Mouse (Mus musculus) left cerebral cortex, postnatal 14 days (tissue): ENCODE measurements around the gene Olfr883. TPM values are rescaled to one million over a fixed set of nuclear protein-coding genes. Genes with fewer than 3 reads are reported as not detected.
A peak's percentile ranks its signal among the peaks of the same experiment; 100 is the strongest.

Source experiments
- DNase-seq, 2 experiments: peaks; one replicate each; pipeline ENCODE4 v3.0.0; 2021 to 2022; ENCODE audit warnings: low spot score in 2 of 2, mixed read lengths in 1 of 2
- intact Hi-C: fragments of 180-260 bp; cut with DNase I; formaldehyde crosslinking; loops from one replicate; pipeline ENCODE4 v1.15.1; 2025
- long read RNA-seq, 2 experiments: library from polyadenylated mRNA; stranded (forward); transcript quantifications; one replicate each; pipeline ENCODE4 v2.0.0; 2021
- total RNA-seq, 2 experiments: library from RNA; stranded (reverse); gene quantifications; 2 replicates each; pipeline ENCODE4 v1.2.3; 2021

The Olfr883 gene
- total RNA-seq, result not detected
- long read RNA-seq, experiment 1, result 0 reads
- long read RNA-seq, experiment 2, result 0 reads

GRCm38 (mm10) chr9:38025508-38025907 is at the start of gene Olfr883:
Gene Olfr883 (plus strand): TSS chr9:38025808.
- intact Hi-C loops, result no loop called here
- DNase-seq, result no peak

- no peak for DNase-seq
- intact Hi-C loops, result no loop called here
These were observed 34.1 kb upstream of the Olfr883 start, which contains the start of gene Olfr881 for GRCm38 (mm10) chr9:37991525-37991924. Gene Olfr881 (plus strand): TSS chr9:37991825.

GRCm38 (mm10) chr9:37998581-37999204 is 26.9 kb upstream of the Olfr883 start:
- peak in 1 of 2 experiments; percentile 3 for DNase-seq
- intact Hi-C loops, result no loop called here

GRCm38 (mm10) chr9:38000021-38000420 is 25.6 kb upstream of the Olfr883 start:
- intact Hi-C loops, result no loop called here
- DNase-seq, result no peak

- DNase-seq, result no peak
- intact Hi-C loops, result no loop called here
These were observed 20.6 kb downstream of the Olfr883 start, which contains the start of gene Olfr884 for GRCm38 (mm10) chr9:38046255-38046654. Gene Olfr884 (plus strand): TSS chr9:38046555.

- intact Hi-C loops, result no loop called here
- no peak for DNase-seq
These were observed 35.4 kb downstream of the Olfr883 start, which contains the start of gene Olfr885 for GRCm38 (mm10) chr9:38061022-38061421. Gene Olfr885 (plus strand): TSS chr9:38061322.

Other genes with a start within 250 kb of the Olfr883 start
- gene Olfr876, start 222.8 kb upstream of the Olfr883 start, total RNA-seq, result not detected
- gene Olfr877, start 171.5 kb upstream of the Olfr883 start, total RNA-seq, result under 1 TPM in 1 of 2 experiments, not detected in 1; 0.15 TPM
- not detected for gene Olfr145, start 129.1 kb upstream of the Olfr883 start, total RNA-seq
- not detected for gene Olfr878, start 108.0 kb upstream of the Olfr883 start, total RNA-seq
- not detected for gene Olfr881, start 34.0 kb upstream of the Olfr883 start, total RNA-seq
- not detected for gene Olfr884, start 20.7 kb downstream of the Olfr883 start, total RNA-seq
- not detected for gene Olfr885, start 35.5 kb downstream of the Olfr883 start, total RNA-seq
- gene Olfr887, start 58.3 kb downstream of the Olfr883 start, total RNA-seq, result not detected
- gene Olfr888, start 82.3 kb downstream of the Olfr883 start, total RNA-seq, result not detected
- gene Olfr889, start 89.4 kb downstream of the Olfr883 start, total RNA-seq, result not detected
- gene Olfr890, start 116.7 kb downstream of the Olfr883 start, total RNA-seq, result not detected
- not detected for gene Olfr891, start 155.0 kb downstream of the Olfr883 start, total RNA-seq
- not detected for gene Olfr893, start 182.6 kb downstream of the Olfr883 start, total RNA-seq
- gene Olfr894, start 192.2 kb downstream of the Olfr883 start, total RNA-seq, result not detected
- not detected for gene Olfr143, start 227.0 kb downstream of the Olfr883 start, total RNA-seq
- not detected for gene Olfr895, start 242.0 kb downstream of the Olfr883 start, total RNA-seq